Mouse (Mus musculus) large intestine, adult 2 months (tissue): Measurements from ENCODE around the gene Tdp1. TPM values are rescaled to one million over a fixed set of nuclear protein-coding genes. Genes with fewer than 3 reads are reported as not detected.
"Not testable (repeated sequence)": the region's sequence is repeated elsewhere in the genome, so short reads cannot be mapped to it uniquely, and the experiment has no call there.

ENCODE experiments used
- DNase-seq: peaks from one replicate; pipeline ENCODE4 v3.0.0-alpha.2; 2012; ENCODE audit warnings: low read depth, low spot score
- WGBS: fragments of 180-500 bp; shearing (Covaris S2); methylation state at CpG from one replicate; pipeline ENCODE4 v1.1.7; 2018; 5-methylcytosine and 5-hydroxymethylcytosine counted together
- polyA plus RNA-seq: library from polyadenylated mRNA; depleted of rRNA; stranded (reverse); fragments of >200 nt; gene quantifications from 2 replicates; pipeline ENCODE4 v1.2.3, GENCODE M21; 2012

Gene Tdp1
- polyA plus RNA-seq, 1 experiment = 11.8 TPM

DNA sequence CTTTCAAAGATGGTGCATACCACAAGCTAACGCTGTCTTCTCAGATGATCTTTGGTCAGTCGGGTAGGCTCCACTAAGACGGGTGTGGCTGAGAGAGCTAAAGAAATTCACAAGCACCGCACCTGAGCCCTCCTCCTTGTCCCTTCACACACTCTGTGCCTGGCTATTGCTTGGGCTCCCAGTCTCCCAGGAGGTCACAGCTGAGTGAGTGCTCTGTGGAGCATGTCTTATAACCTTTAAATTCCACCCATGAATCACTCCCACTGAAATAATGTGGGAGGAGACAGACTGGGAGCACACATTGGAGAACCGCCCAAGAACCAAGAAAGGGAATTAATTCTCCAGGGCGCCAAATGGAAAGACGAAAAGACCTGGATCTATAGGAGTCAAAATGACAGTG, 56.4 kb downstream of the Tdp1 start:
- no peak for DNase-seq
- WGBS = 67% methylated on average over 7 of the region's 7 CpGs

DNA sequence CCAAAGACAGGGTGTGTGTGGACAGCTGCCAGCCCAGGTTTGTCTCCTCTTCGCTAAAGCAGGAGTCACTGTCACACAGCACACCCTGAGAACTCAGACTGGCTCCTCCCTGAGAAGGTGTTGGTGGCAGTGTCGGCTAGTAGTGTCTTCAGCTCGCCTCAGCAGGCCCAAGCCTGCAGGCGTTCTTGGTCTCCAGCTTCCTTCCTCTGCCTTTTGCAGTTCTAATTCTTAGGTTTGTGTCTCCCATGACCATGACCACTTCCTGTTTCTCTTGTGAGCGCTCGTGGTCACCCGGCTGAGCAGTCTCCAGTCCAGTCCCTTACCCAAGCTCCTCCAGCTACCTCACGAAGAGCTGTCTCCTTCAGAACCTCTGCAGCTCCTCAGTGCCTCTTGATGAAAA, 58.1 kb downstream of the Tdp1 start:
- DNase-seq = no peak

DNA sequence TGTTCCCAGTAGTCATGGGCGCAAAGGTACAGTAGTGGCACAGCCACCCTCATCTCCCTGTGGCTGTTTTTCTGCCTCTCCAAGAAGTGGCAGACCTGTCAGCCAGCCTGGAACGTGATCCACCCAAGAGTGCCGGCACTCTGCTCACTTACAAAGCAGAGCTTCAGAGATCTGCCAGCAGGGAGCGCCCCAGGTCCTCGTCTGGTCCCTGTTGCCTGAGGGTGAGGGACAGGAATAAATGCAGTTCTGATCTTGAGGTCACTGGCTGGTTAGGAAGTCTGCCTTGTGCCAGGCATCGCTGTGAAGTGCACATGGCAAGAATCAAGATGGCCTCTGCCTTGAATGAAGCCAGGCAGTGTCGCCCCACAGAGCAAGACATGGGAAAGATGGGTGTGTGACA, 68.6 kb downstream of the Tdp1 start:
- WGBS = 62% methylated on average over 7 of the region's 7 CpGs
- no peak for DNase-seq

More for the DNA sequence above, 58.1 kb downstream of the Tdp1 start:
- 79% methylated on average over 8 of the region's 8 CpGs for WGBS

DNA sequence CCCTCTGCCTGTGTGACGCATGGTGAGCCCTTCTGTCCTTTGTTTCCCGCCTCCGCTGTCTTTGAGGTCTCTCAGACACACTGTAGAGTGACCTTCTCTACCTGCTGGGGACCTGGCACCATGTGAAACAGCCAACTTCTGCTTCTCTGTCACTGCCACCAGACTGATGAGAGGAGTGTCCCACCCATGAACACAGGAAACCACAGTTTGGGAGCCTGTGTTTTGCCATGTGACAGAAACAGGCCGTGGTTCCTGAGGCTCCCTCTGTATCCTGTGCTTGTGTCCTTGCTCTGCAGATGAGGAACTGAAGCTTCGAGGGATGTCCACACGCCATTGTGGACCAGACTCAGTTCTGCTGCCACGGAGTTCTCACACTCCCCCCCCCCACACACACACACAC, 72.1 kb downstream of the Tdp1 start:
- WGBS = 82% methylated on average over 7 of the region's 7 CpGs
- no peak for DNase-seq

DNA sequence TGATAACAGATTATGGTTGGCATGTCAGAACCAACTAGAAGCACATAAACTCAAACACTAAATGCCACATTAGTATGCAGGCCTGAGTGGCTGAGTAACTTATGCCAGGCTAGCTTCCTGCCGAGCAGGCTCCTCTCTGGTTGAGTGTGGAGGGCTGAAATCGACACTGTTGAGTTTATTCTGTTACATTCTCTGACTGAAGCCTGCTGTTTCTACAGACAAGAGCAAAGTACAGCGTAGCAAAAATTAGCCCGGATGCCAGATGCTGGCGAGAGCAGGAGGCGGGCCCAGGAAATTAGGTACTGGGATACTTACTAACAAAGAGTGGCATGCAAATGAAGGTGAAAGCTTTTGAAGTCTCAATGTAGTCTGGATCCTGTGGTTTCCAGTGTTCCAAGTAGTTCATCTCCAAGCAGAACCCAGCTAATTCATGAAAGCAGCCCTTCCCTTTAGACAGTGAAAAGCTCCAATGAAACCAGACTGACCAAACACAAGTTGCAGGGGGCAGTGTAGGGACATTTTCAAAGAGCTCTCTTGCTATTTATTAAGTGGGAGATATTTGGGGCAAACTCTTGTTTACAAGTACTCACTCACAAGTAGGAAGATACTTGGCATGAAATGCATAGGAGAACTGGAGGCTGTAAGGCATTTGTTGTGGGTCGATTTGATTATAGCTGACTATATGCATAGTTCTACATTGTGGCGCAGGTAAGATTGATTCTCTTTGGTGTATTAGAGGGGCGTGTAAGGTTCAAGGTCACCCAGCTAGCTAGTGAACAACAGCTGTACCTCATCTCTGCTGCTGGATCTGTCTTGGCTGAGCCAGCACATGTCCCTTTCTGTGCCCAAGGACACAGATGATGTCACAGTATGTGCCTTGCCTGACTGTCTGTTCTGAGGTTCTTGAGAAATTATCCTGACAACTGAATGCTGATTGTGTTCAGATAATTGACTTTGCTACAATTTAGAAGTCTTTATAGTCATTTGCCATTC, 74.0 kb downstream of the Tdp1 start:
- DNase-seq = no peak
- WGBS = 64% methylated on average over 9 of the region's 9 CpGs

DNA sequence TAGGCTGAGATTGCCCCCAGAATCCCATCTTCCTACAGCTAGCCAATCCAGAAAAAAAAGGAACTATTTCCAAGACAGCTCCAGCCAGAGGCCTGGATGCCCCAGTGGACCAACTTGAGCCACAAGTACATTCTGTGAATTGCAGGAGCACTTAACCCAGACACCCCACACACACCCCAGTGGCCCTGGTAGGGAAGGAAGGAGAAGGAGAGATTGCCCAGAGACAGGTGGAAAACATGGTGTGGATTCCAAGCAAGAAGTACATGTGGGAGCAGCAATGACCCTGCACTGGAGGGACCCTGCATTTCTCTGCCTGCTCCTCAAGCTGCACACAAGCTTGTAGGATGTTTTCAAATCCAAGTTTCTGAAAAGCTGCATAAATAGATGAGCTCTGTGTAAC, 75.0 kb downstream of the Tdp1 start:
- DNase-seq = no peak

DNA sequence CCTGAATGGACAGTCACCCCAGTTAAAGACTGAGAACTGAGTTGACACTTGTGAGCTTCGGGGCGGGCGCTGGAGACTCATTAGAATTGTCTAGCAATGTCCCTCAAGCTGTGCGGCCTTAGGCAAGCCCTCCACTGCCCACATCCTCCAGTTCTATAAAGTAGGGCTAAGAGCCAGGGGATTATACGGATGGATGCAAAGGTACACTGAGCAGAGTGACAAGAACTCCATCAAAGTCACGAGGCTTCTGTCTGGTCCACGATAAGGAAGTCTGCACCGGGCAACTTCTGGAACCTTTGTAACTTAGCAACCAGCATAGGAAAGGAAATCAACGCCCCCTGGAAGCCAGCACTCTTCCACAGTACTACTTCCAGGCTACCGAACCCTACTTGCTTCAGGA, 75.6 kb downstream of the Tdp1 start:
- no peak for DNase-seq
- 20% methylated on average over 10 of the region's 10 CpGs for WGBS

DNA sequence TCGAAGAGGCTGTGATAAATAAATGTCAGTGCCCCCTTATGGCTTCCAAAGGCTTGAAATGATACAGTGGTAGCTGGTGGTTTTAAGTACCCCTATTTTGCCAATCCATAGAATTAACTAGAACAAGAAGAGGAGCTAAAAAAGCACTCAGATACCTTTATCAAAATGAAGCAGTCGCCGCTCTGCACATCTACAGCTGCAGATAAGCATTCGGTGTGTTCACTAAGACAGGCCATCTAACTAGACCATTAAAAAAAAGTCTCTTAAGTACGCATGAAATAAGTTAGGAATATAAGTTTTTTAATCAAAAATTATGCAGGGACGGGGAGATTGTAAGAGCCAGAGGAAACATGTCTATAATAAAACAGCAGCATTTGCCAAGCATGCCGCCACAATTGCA, 76.4 kb downstream of the Tdp1 start:
- WGBS = 88% methylated on average over 7 of the region's 7 CpGs
- no peak for DNase-seq

DNA sequence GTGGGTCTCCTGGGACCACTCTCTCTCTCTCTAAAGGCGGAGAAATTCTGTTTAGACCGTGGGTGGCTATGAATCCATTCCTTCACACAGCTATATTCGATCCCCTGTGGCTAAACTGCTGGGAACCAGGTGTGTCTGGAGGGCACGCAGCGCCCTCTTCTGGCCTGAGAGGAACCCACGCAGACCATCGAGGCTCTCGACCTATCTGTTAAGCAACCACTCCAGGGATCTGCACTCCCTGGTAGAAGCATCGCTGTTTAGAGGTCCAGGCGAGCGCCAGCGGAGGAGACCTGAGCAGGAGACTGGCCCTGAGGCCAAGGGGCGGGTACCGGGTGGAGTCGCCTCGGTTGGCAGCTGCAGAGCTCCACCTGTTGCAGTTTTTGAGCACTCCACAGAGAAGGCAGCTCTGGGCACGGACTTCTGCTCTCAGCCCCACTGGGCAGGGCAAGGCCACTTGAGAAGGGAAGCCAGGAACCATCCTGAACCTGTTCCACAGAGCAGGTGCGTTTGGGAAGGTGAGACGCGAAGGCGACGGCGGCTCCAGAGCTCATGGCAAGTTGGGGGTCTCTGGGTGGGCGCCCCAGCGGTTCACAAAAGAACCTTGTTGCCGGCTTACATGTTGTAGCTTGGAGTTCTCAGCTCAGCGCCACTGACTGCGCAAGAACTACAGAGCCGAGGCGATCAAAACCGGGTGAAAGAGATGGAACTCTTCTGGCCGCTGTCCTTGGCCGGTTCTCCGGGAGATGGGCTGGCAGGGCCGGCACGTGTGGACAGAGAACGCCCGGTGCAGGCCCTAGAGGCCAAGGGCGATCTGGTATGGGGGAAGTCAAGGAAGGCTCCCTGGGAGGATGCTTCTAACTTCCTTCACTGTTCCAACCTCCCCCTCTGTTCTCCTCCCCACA, 80.2 kb downstream of the Tdp1 start, which contains the start of gene Kcnk13:
Gene Kcnk13, plus strand, starts transcription at position 199 of the 902 bp plus-strand sequence.
- 2% methylated on average over 39 of the region's 39 CpGs for WGBS

DNA sequence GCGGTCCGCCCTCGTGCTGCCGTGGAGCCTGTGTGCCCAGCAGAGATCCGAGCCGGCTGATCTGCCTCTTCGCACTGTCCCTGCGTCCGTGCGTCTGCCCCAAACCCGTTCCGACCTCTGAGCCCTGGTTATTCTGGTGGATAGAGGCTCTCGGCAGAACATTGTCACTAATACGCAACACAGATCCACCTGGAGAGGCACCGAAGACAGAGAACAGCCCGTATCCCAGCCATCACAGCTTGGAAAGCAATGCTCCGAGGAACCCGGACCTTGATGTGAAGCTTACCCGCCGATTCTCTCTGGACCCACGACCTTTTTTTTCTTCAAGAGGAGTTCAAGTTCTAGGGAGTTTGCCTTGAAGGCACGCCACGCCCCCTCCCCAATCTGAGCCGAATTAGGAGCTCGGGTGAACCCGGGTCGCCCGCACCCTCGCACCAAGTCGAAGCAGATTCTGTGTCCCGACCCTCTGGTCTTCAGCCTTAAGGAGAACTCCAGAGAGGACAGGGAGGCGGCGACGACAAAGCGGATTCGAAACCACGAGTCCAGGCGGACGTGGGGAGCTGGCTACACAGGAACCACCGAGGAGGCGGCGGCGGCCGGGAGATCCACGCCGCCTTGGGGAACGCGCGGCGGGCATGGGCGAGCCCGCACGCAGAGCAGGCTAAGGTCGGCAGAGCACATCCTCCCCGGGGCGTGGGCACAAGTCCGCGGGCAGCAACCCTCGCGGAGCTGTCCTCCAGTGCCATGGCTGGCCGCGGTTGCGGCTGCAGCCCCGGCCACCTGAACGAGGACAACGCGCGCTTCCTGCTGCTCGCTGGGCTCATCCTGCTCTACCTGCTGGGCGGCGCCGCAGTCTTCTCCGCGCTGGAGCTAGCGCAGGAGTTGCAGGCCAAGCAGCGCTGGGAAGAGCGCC, 81.1 kb downstream of the Tdp1 start:
- DNase-seq = no peak
- WGBS = 1% methylated on average over 77 of the region's 77 CpGs

More for the DNA sequence above, 80.2 kb downstream of the Tdp1 start, which contains the start of gene Kcnk13:
- peak; percentile 22 for DNase-seq

DNA sequence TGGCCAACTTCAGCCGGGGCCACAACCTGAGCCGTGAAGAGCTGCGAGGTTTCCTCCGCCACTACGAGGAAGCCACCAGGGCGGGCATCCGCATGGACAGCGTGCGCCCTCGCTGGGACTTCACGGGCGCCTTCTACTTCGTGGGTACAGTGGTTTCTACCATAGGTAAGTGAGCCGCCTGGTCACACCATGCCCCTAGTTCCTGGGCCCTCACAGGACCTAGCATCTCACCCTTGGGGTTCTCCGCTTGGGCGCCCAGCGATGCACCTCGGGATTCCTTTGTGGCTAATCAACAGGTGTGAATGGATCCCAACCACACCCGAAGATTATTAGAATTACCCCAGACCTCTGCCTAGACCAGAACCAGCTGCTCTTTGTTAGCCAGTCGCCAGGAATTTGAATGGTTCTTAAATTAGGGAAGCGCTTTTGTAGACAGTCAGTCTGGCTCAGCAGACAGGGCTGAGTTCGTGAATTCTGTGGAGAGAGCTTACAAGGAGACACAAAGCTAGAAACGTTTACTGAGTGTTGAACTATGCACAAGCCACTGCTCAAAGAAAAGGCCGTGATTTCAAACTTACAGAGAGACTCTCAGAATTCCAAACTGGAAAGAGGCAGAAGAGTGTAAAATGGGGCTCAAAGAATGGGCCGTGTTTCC, 81.9 kb downstream of the Tdp1 start:
- WGBS = 8% methylated on average over 25 of the region's 25 CpGs
- no peak for DNase-seq

DNA sequence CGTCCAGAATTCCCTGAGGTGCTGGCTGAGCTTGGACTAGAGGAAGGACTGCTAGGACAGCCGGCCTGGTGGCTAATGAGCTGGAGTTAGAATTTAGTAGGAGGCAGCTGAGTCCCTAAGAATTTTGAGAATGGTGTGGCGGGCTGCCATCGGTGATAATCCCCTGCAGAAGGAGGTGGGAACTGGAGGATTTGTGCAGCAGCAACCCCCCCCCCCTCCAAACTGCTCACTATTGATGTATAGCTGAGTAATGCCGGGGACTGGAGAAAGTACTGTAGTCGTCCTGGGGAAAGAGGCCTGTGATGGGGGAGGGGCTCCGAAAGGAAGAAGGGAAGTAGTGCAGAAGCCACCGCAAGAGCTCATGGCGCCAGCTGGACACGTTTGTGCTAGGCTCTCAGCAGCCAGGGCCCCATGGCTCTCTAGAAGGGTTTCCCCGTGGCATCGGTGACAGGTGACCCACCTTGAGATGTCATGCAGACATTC, 82.6 kb downstream of the Tdp1 start:
- WGBS = 18% methylated on average over 12 of the region's 12 CpGs
- DNase-seq = no peak

DNA sequence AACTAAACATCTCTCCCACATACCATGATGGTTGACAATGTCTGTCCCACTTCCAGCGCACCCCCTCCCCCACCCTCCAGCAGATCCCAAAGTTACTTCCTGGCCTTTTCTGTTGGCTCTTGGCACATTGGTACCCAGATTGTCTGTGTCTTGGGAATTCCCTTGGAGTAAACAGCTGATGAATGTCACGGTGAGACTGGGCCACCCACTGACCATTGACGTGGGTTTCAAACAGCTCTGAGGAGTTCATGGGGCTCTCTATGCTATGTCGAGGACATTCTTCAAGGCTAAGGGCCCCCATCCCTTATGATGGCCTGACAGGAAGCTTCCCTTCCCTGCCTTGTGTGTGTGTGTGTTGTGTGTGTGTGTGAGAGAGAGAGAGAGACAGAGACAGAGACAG, 85.6 kb downstream of the Tdp1 start:
- WGBS = 68% methylated on average over 4 of the region's 4 CpGs
- DNase-seq = no peak

DNA sequence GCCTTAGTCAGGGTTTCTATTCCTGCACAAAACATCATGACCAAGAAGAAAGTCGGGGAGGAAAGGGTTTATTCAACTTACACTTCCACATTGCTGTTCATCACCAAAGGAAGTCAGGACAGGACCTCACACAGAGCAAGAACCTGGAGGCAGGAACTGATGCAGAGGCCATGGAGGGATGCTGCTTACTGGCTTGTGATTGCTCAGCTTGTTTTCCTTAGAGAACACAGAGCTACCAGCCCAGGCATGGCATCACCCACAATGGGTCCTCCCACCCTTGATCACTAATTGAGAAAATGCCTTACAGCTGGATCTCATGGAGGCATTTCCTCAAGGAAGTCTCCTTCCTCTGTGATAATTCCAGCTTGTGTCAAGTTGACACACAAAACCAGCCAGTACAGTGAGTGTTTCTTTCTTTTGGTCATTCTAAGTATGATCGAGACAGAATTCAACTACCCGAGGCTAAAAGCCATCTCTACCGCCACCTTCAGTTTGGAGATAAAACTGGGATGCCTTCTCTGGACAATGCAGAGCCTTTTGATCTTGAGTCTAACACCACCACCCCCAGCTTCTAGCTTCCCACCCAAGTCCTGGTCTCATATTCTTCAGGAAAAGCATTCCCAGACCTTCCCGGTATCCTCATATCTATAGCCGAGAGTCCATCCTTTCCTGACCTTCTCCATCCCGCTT, 87.0 kb downstream of the Tdp1 start:
- not testable (repeated sequence) for DNase-seq
- 69% methylated on average over 7 of the region's 7 CpGs for WGBS

DNA sequence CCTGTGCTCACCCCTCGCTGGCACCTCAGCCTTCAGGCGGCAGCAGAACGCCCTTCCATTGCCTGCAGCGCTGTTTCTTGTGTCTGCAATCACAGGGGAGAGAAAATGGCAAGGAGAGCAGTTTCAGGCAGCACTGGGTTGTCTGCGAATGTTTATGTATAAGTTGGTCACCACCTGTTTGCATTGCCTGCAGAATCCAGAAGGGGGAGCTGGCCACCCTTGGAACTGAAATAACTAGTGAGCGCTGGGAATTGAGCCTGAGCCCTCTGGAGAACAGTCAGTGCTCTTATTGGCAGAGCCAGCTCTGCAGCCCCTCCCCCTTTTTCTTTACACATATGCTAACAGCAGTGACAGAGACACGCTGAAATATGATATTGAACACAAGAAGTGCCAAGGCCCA, 88.5 kb downstream of the Tdp1 start:
- no peak for DNase-seq
- 66% methylated on average over 7 of the region's 7 CpGs for WGBS

DNA sequence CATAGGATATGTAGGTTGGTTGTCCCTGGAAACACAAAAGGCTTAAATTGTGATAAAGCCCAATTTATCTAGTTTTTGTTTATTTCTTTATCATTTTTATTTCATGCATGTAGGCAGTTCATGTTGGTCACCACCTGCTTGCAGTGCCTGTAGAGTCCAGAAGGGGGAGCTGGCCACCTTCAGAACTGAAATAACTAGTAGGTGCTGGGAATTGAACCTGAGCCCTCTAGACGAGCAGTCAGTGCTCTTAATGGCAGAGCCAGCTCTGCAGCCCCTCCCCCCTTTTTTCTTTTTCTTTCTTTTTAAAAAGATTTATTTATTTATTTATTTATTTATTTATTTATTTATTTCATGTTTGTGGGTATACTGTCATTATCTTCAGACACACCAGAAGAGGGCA, 89.3 kb downstream of the Tdp1 start:
- DNase-seq = no peak
- WGBS = 75% methylated on average over 1 of the region's 1 CpGs

DNA sequence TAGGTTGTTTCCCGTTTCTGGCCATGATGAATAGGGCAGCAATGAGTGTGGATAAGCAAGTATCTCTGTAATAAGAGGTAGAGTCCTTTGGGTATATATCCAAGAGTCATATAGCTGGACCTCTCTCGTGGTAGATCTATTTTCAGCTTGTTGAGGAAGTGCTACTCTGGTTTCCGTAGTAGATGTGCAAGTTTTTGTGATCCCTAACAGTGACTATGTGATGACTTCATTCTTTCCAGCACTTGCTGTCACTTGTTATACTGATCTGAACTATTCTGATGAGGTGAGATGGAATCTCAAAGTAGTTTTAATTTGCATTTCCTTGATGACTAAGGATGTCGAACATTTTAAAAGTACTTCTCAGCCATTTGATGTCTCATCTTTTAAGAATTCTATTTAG, 95.2 kb downstream of the Tdp1 start:
- DNase-seq = no peak
- 69% methylated on average over 4 of the region's 4 CpGs for WGBS

DNA sequence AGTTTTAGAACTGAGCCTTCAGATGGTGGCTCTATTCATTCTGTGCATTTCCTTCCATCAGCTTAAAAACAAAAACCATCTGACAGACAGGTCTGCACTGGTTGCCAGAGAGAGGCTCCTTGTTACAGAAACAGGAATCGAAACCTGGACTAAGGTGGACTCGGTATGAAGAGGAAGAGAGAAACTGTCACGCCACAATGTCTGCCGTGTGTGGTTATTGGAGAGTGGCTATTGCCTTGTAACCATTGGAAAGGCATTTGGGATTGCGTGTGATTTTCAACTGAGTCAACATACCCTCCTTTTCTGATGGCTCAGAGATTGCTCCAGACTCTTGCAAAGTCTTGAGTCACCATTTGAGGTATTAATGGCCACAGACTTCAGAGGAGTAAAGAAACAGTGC, 102.5 kb downstream of the Tdp1 start:
- DNase-seq = no peak
- 89% methylated on average over 5 of the region's 5 CpGs for WGBS
